Mouse (Mus musculus): ENCODE measurements around the gene Nipa1. TPM values are rescaled to one million over a fixed set of nuclear protein-coding genes. Genes with fewer than 3 reads are reported as not detected.

Nipa1 gene
- polyA plus RNA-seq, 1 experiment = 1.3 TPM

DNA sequence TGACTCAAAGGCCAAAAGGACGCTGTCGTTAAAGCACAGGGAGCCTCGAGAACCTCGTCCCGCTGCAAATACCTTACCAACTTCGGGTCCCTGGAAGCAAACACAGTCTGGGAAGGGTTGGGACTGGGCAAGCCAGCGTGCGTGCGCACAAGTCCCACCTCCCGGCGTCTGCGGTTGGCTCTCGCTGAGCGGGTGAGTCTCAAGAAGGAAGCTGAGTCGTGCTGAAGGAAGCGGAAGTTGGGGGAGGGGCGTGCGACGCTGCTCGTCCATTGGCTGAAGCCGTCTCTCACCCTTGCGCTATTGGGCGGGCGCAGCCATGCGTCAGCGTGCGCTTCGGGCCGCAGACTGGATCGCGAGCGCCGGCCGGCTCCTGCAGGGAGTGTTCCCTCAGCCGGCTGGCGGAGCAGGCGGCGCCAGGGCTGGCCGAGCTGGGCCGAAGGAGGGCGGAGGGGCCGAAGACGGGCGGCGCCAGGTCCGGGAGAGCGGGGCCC, 30.1 kb upstream of the Nipa1 start, which contains the start of gene Herc2:
Gene Herc2 (plus strand): TSS at position 366 of the 491 bp plus-strand sequence.
- peaks cover 6% of the 10 kb centered on the region; the same call in 1 of the 2 replicates for H3K4me1 ChIP-seq (ENCODE audit: control insufficient read depth, insufficient read depth, insufficient read length, low read length)
- no peaks in the 10 kb centered on the region; the same call in none of the 2 replicates for H3K36me3 ChIP-seq (ENCODE audit: control insufficient read depth, insufficient read depth, low read length)
- H3K4me3 ChIP-seq (ENCODE audit: low read depth, low read length) = peak within 1 kb of the TSS; percentile 71
- TF ChIP-seq CTCF (IDR thresholded peaks at IDR 0.05; ENCODE audit: extremely low read depth, insufficient read length, insufficient replicate concordance, low read depth, low read length) = no peak
- peak; percentile 98 for TF ChIP-seq POLR2A (IDR thresholded peaks at IDR 0.05; ENCODE audit: low read depth, low read length)
- H3K27ac ChIP-seq (ENCODE audit: insufficient read depth, low read depth, low read length) = peak within 1 kb of the TSS; percentile 79
- no peaks in the 10 kb centered on the region for H3K27me3 ChIP-seq (ENCODE audit: control insufficient read depth, insufficient read depth, low read length)
- under 1% methylated on average over 47 of the region's 47 CpGs for WGBS

GRCm38 (mm10) chr7:56047178-56047577, 27.4 kb upstream of the Nipa1 start:
- H3K4me1 ChIP-seq (ENCODE audit: control insufficient read depth, insufficient read depth, insufficient read length, low read length) = peaks cover 2% of the 10 kb centered on the region; the same call in 1 of the 2 replicates
- no peaks in the 10 kb centered on the region for H3K27me3 ChIP-seq (ENCODE audit: control insufficient read depth, insufficient read depth, low read length)
- H3K36me3 ChIP-seq (ENCODE audit: control insufficient read depth, insufficient read depth, low read length) = no peaks in the 10 kb centered on the region
- no peak overlapping the region for H3K27ac ChIP-seq (ENCODE audit: insufficient read depth, low read depth, low read length)
- whole genome bisulfite sequencing = 30% methylated on average over 1 of the region's 1 CpGs
- no peak overlapping the region for H3K4me3 ChIP-seq (ENCODE audit: low read depth, low read length)
- TF ChIP-seq POLR2A (IDR thresholded peaks at IDR 0.05; ENCODE audit: low read depth, low read length) = no peak
- TF ChIP-seq CTCF (IDR thresholded peaks at IDR 0.05; ENCODE audit: extremely low read depth, insufficient read length, insufficient replicate concordance, low read depth, low read length) = no peak

GRCm38 (mm10) chr7:56044267-56044629, 24.5 kb upstream of the Nipa1 start:
- Histone ChIP-seq H3K36me3 (ENCODE audit: control insufficient read depth, insufficient read depth, low read length) (no peaks in the 10 kb centered on the region), H3K4me1 (ENCODE audit: control insufficient read depth, insufficient read depth, insufficient read length, low read length) (peaks cover 2% of the 10 kb centered on the region; the same call in 1 of the 2 replicates), H3K27me3 (ENCODE audit: control insufficient read depth, insufficient read depth, low read length) (no peaks in the 10 kb centered on the region), H3K4me3 (ENCODE audit: low read depth, low read length) (no peak overlapping the region), H3K27ac (ENCODE audit: insufficient read depth, low read depth, low read length) (no peak overlapping the region)
- WGBS = 82% methylated on average over 3 of the region's 3 CpGs
- TF ChIP-seq POLR2A (IDR thresholded peaks at IDR 0.05; ENCODE audit: low read depth, low read length) (no peak), CTCF (IDR thresholded peaks at IDR 0.05; ENCODE audit: extremely low read depth, insufficient read length, insufficient replicate concordance, low read depth, low read length) (no peak)

DNA sequence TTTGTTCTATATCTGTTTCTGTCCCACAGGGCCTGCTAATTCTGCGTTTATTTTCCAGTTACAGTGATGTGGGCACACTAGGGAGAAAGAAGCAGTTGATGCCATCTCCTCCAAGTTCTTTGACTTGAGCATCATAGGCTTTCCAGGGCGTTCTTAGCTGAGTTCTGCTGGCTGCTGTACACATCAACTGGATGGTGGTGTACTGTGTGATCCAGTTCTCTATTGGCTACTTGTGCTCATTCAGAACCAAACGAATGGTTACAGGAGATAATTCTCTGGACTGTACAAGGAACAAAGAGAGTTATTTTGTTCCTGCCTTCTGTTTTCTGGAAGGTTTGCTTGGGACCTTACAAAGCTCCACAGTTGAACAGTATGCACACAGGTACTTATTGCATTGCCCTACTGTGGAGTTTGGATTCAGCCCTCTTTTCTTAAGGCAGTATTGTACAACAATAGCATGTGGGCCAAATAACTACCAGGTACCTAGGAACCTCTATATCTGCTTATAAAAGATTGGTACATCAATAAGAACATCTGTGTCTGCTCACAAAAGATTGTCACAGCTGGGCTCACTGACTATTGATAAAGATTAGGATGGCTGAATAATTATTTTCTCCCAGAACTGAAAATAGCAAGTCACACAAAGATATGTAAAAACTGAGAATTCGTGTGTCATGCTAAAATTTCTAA, 24.0 kb upstream of the Nipa1 start:
- Histone ChIP-seq H3K27me3 (ENCODE audit: control insufficient read depth, insufficient read depth, low read length) (no peaks in the 10 kb centered on the region), H3K4me1 (ENCODE audit: control insufficient read depth, insufficient read depth, insufficient read length, low read length) (no peaks in the 10 kb centered on the region), H3K4me3 (ENCODE audit: low read depth, low read length) (no peak overlapping the region), H3K36me3 (ENCODE audit: control insufficient read depth, insufficient read depth, low read length) (no peaks in the 10 kb centered on the region), H3K27ac (ENCODE audit: insufficient read depth, low read depth, low read length) (no peak overlapping the region)
- TF ChIP-seq CTCF (IDR thresholded peaks at IDR 0.05; ENCODE audit: extremely low read depth, insufficient read length, insufficient replicate concordance, low read depth, low read length) = no peak
- no peak for TF ChIP-seq POLR2A (IDR thresholded peaks at IDR 0.05; ENCODE audit: low read depth, low read length)
- 61% methylated on average over 4 of the region's 4 CpGs for WGBS

GRCm38 (mm10) chr7:56042353-56042752, 22.6 kb upstream of the Nipa1 start:
- Histone ChIP-seq H3K4me3 (ENCODE audit: low read depth, low read length) (no peak overlapping the region), H3K27me3 (ENCODE audit: control insufficient read depth, insufficient read depth, low read length) (no peaks in the 10 kb centered on the region), H3K27ac (ENCODE audit: insufficient read depth, low read depth, low read length) (no peak overlapping the region), H3K4me1 (ENCODE audit: control insufficient read depth, insufficient read depth, insufficient read length, low read length) (no peaks in the 10 kb centered on the region), H3K36me3 (ENCODE audit: control insufficient read depth, insufficient read depth, low read length) (no peaks in the 10 kb centered on the region)
- WGBS = 20% methylated on average over 5 of the region's 5 CpGs
- TF ChIP-seq CTCF (IDR thresholded peaks at IDR 0.05; ENCODE audit: extremely low read depth, insufficient read length, insufficient replicate concordance, low read depth, low read length) = peak; percentile 59; the same call in 1 of the 2 replicates
- TF ChIP-seq POLR2A (IDR thresholded peaks at IDR 0.05; ENCODE audit: low read depth, low read length) = no peak

GRCm38 (mm10) chr7:56023586-56023985, 3.8 kb upstream of the Nipa1 start:
- H3K36me3 ChIP-seq (ENCODE audit: control insufficient read depth, insufficient read depth, low read length) = no peaks in the 10 kb centered on the region
- H3K4me3 ChIP-seq (ENCODE audit: low read depth, low read length) = no peak overlapping the region
- H3K27ac ChIP-seq (ENCODE audit: insufficient read depth, low read depth, low read length) = no peak overlapping the region
- 90% methylated on average over 3 of the region's 3 CpGs for WGBS
- no peaks in the 10 kb centered on the region for H3K27me3 ChIP-seq (ENCODE audit: control insufficient read depth, insufficient read depth, low read length)
- H3K4me1 ChIP-seq (ENCODE audit: control insufficient read depth, insufficient read depth, insufficient read length, low read length) = no peaks in the 10 kb centered on the region
- no peak for TF ChIP-seq POLR2A (IDR thresholded peaks at IDR 0.05; ENCODE audit: low read depth, low read length)
- no peak for TF ChIP-seq CTCF (IDR thresholded peaks at IDR 0.05; ENCODE audit: extremely low read depth, insufficient read length, insufficient replicate concordance, low read depth, low read length)

All from small intestine, adult 2 months (tissue).